Comparison of ENCODE assay signal across 8 mouse cellular contexts in genomic region chr9:41938449-41938848, GRCm38 (mm10).
DNase-seq lines count a peak whose midpoint lies in the region; ATAC-seq and TF ChIP-seq lines count a peak whose summit lies in the region.

No protein-coding gene starts in this region.

- H3K36me3 ChIP-seq in kidney, adult 2 months (ENCODE audit: control insufficient read depth, insufficient read depth, low read length): no peaks in the 10 kb centered on the region
- H3K36me3 ChIP-seq in embryonic facial prominence, embryonic 13.5 days: no peaks in the 10 kb centered on the region
- no peaks in the 10 kb centered on the region for H3K36me3 ChIP-seq in hindbrain, embryonic 11.5 days (ENCODE audit: control insufficient read depth, insufficient read depth, low read length)
- H3K36me3 ChIP-seq in midbrain, embryonic 16.5 days (ENCODE audit: control insufficient read depth, insufficient read depth, low read length): no peaks in the 10 kb centered on the region

- H3K27me3 ChIP-seq in kidney, adult 2 months (replicated peaks; ENCODE audit: control insufficient read depth, insufficient read depth, low read length): no peaks in the 10 kb centered on the region
- no peaks in the 10 kb centered on the region for H3K27me3 ChIP-seq in embryonic facial prominence, embryonic 13.5 days
- H3K27me3 ChIP-seq in hindbrain, embryonic 11.5 days (ENCODE audit: control insufficient read depth, insufficient read depth, low read length): no peaks in the 10 kb centered on the region
- H3K27me3 ChIP-seq in midbrain, embryonic 16.5 days (ENCODE audit: control insufficient read depth, insufficient read depth, low read depth, low read length): no peaks in the 10 kb centered on the region

- WGBS in kidney, adult 2 months: 58% methylated on average over 8 of the region's 8 CpGs
- 17% methylated on average over 8 of the region's 8 CpGs for WGBS in embryonic facial prominence, embryonic 13.5 days
- WGBS in hindbrain, embryonic 11.5 days: 54% methylated on average over 8 of the region's 8 CpGs
- 36% methylated on average over 8 of the region's 8 CpGs for WGBS in midbrain, embryonic 16.5 days

- no peak overlapping the region for H3K4me3 ChIP-seq in kidney, adult 2 months (ENCODE audit: insufficient read depth, low read depth, low read length)
- no peak overlapping the region for H3K4me3 ChIP-seq in embryonic facial prominence, embryonic 13.5 days
- no peak overlapping the region for H3K4me3 ChIP-seq in hindbrain, embryonic 11.5 days (ENCODE audit: low read depth, low read length)
- H3K4me3 ChIP-seq in midbrain, embryonic 16.5 days (ENCODE audit: low read depth, low read length): no peak overlapping the region

- H3K4me2 ChIP-seq in embryonic facial prominence, embryonic 13.5 days: peak overlapping the region; percentile 29; the same call in 1 of the 2 replicates
- H3K4me2 ChIP-seq in hindbrain, embryonic 11.5 days (replicated peaks; ENCODE audit: low read depth, low read length): no peak overlapping the region
- H3K4me2 ChIP-seq in midbrain, embryonic 16.5 days (ENCODE audit: low read length): 0 out of 2 replicates have a peak overlapping the region, but pooled peaks have one; percentile 1

- H3K4me1 ChIP-seq in kidney, adult 2 months (ENCODE audit: control insufficient read depth, insufficient read depth, low read length): peaks cover 6% of the 10 kb centered on the region; the same call in 1 of the 2 replicates
- H3K4me1 ChIP-seq in embryonic facial prominence, embryonic 13.5 days: peaks cover 63% of the 10 kb centered on the region
- peaks cover 6% of the 10 kb centered on the region for H3K4me1 ChIP-seq in hindbrain, embryonic 11.5 days (replicated peaks; ENCODE audit: control insufficient read depth, insufficient read depth, low read length)
- peaks cover 45% of the 10 kb centered on the region for H3K4me1 ChIP-seq in midbrain, embryonic 16.5 days (ENCODE audit: control insufficient read depth, insufficient read depth, low read length)

- no peak for ATAC-seq in embryonic facial prominence, embryonic 13.5 days (ENCODE audit: insufficient number of reproducible peaks, insufficient read depth, low FRiP score, low TSS enrichment, low read depth)
- no peak for ATAC-seq in hindbrain, embryonic 11.5 days (ENCODE audit: low FRiP score)
- no peak for ATAC-seq in midbrain, embryonic 16.5 days
- ATAC-seq in CD4-positive, CD25-positive, alpha-beta regulatory T cell, adult 4 months: no peak

- no peak overlapping the region for H3K27ac ChIP-seq in kidney, adult 2 months (ENCODE audit: insufficient read depth, low read depth, low read length)
- peak overlapping the region; percentile 94 for H3K27ac ChIP-seq in embryonic facial prominence, embryonic 13.5 days
- peak overlapping the region; percentile 79 for H3K27ac ChIP-seq in hindbrain, embryonic 11.5 days (ENCODE audit: low read depth, low read length)
- H3K27ac ChIP-seq in midbrain, embryonic 16.5 days (ENCODE audit: low read length): peak overlapping the region; percentile 91

- H3K9me3 ChIP-seq in embryonic facial prominence, embryonic 13.5 days: no peaks in the 10 kb centered on the region
- no peaks in the 10 kb centered on the region for H3K9me3 ChIP-seq in hindbrain, embryonic 11.5 days (ENCODE audit: control insufficient read depth, low read length)
- no peaks in the 10 kb centered on the region for H3K9me3 ChIP-seq in midbrain, embryonic 16.5 days (replicated peaks; ENCODE audit: control insufficient read depth, low read length, poor library complexity, severe bottlenecking)

- no peak overlapping the region for H3K9ac ChIP-seq in embryonic facial prominence, embryonic 13.5 days
- 0 out of 2 replicates have a peak overlapping the region, but pooled peaks have one; percentile 21 for H3K9ac ChIP-seq in hindbrain, embryonic 11.5 days (ENCODE audit: low read depth, low read length)
- H3K9ac ChIP-seq in midbrain, embryonic 16.5 days (ENCODE audit: low read depth, low read length): peak overlapping the region; percentile 39

- DNase-seq in kidney, adult 9 months: peak; percentile 17
- DNase-seq in kidney, adult 2 months: no peak
- no peak for DNase-seq in hindbrain, embryonic 11.5 days (ENCODE audit: low spot score)
- no peak for DNase-seq in cerebellum, adult 18-20 months
- no peak for DNase-seq in thymus, postnatal 4 days

- TF ChIP-seq POLR2A in kidney, adult 2 months (IDR thresholded peaks at IDR 0.05; ENCODE audit: low read depth, low read length): no peak

- no peak for TF ChIP-seq CTCF in kidney, adult 2 months (conservative IDR thresholded peaks at IDR 0.05; ENCODE audit: insufficient read depth, insufficient read length, low read depth, low read length)
